Mouse (Mus musculus): ENCODE measurements at regions not wholly inside any gene's neighbourhood (a gene's known extent, or its start where the extent isn't known, plus 50 kb on each side); places are given as distances from the start of the nearest gene placed in this dataset.
A peak's percentile ranks its signal among the peaks of the same experiment; 100 is the strongest.

- Histone ChIP-seq H3K27ac (no peak overlapping the region), H3K4me3 (no peak overlapping the region), H3K9me3 (peaks cover 3% of the 10 kb centered on the region; the same call in 1 of the 2 replicates), H3K27me3 (ENCODE audit: insufficient read depth, poor library complexity, severe bottlenecking) (no peaks in the 10 kb centered on the region), H3K4me1 (peaks cover 7% of the 10 kb centered on the region; the same call in 1 of the 2 replicates), H3K36me3 (no peaks in the 10 kb centered on the region)
- no peak for DNase-seq (ENCODE audit: low spot score)
- 96% methylated on average over 2 of the region's 2 CpGs for WGBS
Observed at GRCm38 (mm10) chr4:152880368-152880767, 402.7 kb upstream of the Kcnab2 start.

GRCm38 (mm10) chr4:152878941-152879340 lies 401.3 kb upstream of the Kcnab2 start:
- 61% methylated on average over 14 of the region's 14 CpGs for WGBS
- no peaks in the 10 kb centered on the region for H3K36me3 ChIP-seq
- no peak overlapping the region for H3K27ac ChIP-seq
- no peak overlapping the region for H3K4me3 ChIP-seq
- peaks cover 3% of the 10 kb centered on the region; the same call in 1 of the 2 replicates for H3K9me3 ChIP-seq
- DNase-seq (ENCODE audit: low spot score): no peak
- peaks cover 7% of the 10 kb centered on the region; the same call in 1 of the 2 replicates for H3K4me1 ChIP-seq
- no peaks in the 10 kb centered on the region for H3K27me3 ChIP-seq (ENCODE audit: insufficient read depth, poor library complexity, severe bottlenecking)

- no peak overlapping the region for H3K4me3 ChIP-seq
- 82% methylated on average over 3 of the region's 3 CpGs for WGBS
- H3K36me3 ChIP-seq: no peaks in the 10 kb centered on the region
- H3K4me1 ChIP-seq: peaks cover 7% of the 10 kb centered on the region; the same call in 1 of the 2 replicates
- no peak for DNase-seq (ENCODE audit: low spot score)
- peaks cover 3% of the 10 kb centered on the region; the same call in 1 of the 2 replicates for H3K9me3 ChIP-seq
- H3K27ac ChIP-seq: no peak overlapping the region
- no peaks in the 10 kb centered on the region for H3K27me3 ChIP-seq (ENCODE audit: insufficient read depth, poor library complexity, severe bottlenecking)
Observed at GRCm38 (mm10) chr4:152878401-152878800, 400.7 kb upstream of the Kcnab2 start.

GRCm38 (mm10) chr4:152870046-152870445 lies 392.4 kb upstream of the Kcnab2 start:
- no peak overlapping the region for H3K27ac ChIP-seq
- DNase-seq (ENCODE audit: low spot score): peak; percentile 87
- H3K36me3 ChIP-seq: no peaks in the 10 kb centered on the region
- no peaks in the 10 kb centered on the region; the same call in 1 of the 2 replicates for H3K9me3 ChIP-seq
- no peaks in the 10 kb centered on the region for H3K27me3 ChIP-seq (ENCODE audit: insufficient read depth, poor library complexity, severe bottlenecking)
- no peak overlapping the region for H3K4me3 ChIP-seq
- 39% methylated on average over 5 of the region's 5 CpGs for WGBS
- H3K4me1 ChIP-seq: no peaks in the 10 kb centered on the region

DNA sequence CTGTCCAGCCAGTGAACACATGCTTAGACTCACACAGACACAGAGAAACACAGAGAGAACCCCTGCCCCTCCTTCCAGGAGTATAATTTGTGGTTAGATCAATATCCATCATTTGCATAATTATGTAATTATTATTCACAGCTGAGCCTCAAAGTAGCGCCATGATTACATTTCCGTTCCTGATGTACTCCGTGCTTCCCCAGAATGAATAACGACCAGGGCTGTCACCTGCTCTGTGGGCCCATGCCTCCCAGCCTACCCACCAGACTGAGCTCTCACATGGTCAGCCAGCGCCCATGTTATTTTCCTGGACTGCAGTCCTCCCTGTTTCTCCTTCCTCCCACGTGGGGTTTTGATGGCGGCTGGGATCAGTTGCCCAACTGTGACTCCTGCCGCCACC lies 388.2 kb upstream of the Kcnab2 start:
- H3K4me3 ChIP-seq: no peak overlapping the region
- H3K4me1 ChIP-seq: no peaks in the 10 kb centered on the region

GRCm38 (mm10) chr4:152862818-152863614 lies 385.3 kb upstream of the Kcnab2 start:
- no peak for DNase-seq (ENCODE audit: low spot score)
- no peak overlapping the region for H3K4me3 ChIP-seq
- no peaks in the 10 kb centered on the region for H3K4me1 ChIP-seq
- no peaks in the 10 kb centered on the region for H3K27me3 ChIP-seq (ENCODE audit: insufficient read depth, poor library complexity, severe bottlenecking)
- no peaks in the 10 kb centered on the region for H3K36me3 ChIP-seq
- H3K9me3 ChIP-seq: no peaks in the 10 kb centered on the region; the same call in 1 of the 2 replicates
- H3K27ac ChIP-seq: no peak overlapping the region
- WGBS: 60% methylated on average over 11 of the region's 11 CpGs

More for the DNA sequence above, 388.2 kb upstream of the Kcnab2 start:
- 86% methylated on average over 8 of the region's 8 CpGs for WGBS
- Histone ChIP-seq H3K27ac (no peak overlapping the region), H3K27me3 (ENCODE audit: insufficient read depth, poor library complexity, severe bottlenecking) (no peaks in the 10 kb centered on the region), H3K36me3 (no peaks in the 10 kb centered on the region), H3K9me3 (no peaks in the 10 kb centered on the region; the same call in 1 of the 2 replicates)
- DNase-seq (ENCODE audit: low spot score): no peak

DNA sequence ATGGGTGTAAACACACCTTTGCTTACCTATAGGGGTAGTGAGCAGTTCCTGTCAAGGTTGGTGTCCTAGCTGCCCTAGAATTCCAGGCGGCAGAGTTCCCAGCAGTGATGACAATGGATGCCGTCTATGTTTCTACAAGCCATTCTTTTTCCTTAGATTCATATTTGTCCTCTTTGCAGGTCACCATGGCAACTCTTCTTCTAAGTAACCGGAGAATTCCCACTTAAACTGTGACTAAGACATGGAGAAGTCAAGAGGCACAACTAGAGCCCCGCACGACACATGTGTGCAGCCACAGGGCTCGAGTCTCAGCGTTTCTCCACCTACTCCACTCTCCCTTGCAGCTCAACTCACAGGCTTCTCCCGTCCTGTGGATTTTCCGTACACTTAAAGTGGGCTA lies 381.5 kb upstream of the Kcnab2 start:
- Histone ChIP-seq H3K27ac (no peak overlapping the region), H3K27me3 (ENCODE audit: insufficient read depth, poor library complexity, severe bottlenecking) (no peaks in the 10 kb centered on the region), H3K9me3 (no peaks in the 10 kb centered on the region), H3K36me3 (no peaks in the 10 kb centered on the region), H3K4me3 (no peak overlapping the region), H3K4me1 (no peaks in the 10 kb centered on the region)
- 81% methylated on average over 9 of the region's 9 CpGs for WGBS
- DNase-seq (ENCODE audit: low spot score): no peak

DNA sequence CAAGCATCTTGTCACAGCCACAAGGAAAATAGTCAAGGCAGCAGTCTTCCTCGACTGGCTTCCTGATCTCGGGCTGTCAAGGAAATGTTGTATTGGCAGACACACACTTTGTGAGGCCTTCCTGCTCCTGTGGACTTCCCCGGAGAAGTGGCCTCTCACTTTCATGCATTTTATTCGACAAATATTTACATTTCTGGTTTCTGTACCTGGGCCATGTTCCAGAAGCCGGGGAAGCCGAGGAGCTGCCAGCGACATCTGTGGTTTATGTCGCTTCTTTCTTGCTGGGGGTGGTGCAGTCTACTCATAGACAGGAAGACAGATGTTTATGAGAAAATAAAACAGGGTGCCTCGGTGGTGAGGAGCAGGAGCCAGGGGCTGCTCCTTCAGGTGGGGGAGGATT lies 372.5 kb upstream of the Kcnab2 start:
- DNase-seq (ENCODE audit: low spot score): no peak
- no peaks in the 10 kb centered on the region for H3K36me3 ChIP-seq
- no peak overlapping the region for H3K27ac ChIP-seq
- H3K4me1 ChIP-seq: no peaks in the 10 kb centered on the region
- H3K4me3 ChIP-seq: no peak overlapping the region
- WGBS: 81% methylated on average over 9 of the region's 9 CpGs
- H3K27me3 ChIP-seq (ENCODE audit: insufficient read depth, poor library complexity, severe bottlenecking): no peaks in the 10 kb centered on the region
- no peaks in the 10 kb centered on the region for H3K9me3 ChIP-seq

- 72% methylated on average over 8 of the region's 8 CpGs for WGBS
- no peak overlapping the region for H3K27ac ChIP-seq
- no peaks in the 10 kb centered on the region for H3K27me3 ChIP-seq (ENCODE audit: insufficient read depth, poor library complexity, severe bottlenecking)
- H3K36me3 ChIP-seq: no peaks in the 10 kb centered on the region
- no peak for DNase-seq (ENCODE audit: low spot score)
- no peaks in the 10 kb centered on the region for H3K9me3 ChIP-seq
- H3K4me1 ChIP-seq: no peaks in the 10 kb centered on the region
- no peak overlapping the region for H3K4me3 ChIP-seq
Observed at GRCm38 (mm10) chr4:152836080-152836479, 358.4 kb upstream of the Kcnab2 start.

GRCm38 (mm10) chr4:152834421-152835110 lies 356.9 kb upstream of the Kcnab2 start:
- H3K4me3 ChIP-seq: no peak overlapping the region
- H3K4me1 ChIP-seq: no peaks in the 10 kb centered on the region
- 73% methylated on average over 11 of the region's 11 CpGs for WGBS
- H3K36me3 ChIP-seq: no peaks in the 10 kb centered on the region
- H3K27ac ChIP-seq: no peak overlapping the region
- DNase-seq (ENCODE audit: low spot score): no peak
- H3K27me3 ChIP-seq (ENCODE audit: insufficient read depth, poor library complexity, severe bottlenecking): no peaks in the 10 kb centered on the region
- H3K9me3 ChIP-seq: no peaks in the 10 kb centered on the region

- H3K36me3 ChIP-seq: no peaks in the 10 kb centered on the region
- no peaks in the 10 kb centered on the region for H3K9me3 ChIP-seq
- no peaks in the 10 kb centered on the region for H3K4me1 ChIP-seq
- no peak overlapping the region for H3K27ac ChIP-seq
- no peaks in the 10 kb centered on the region for H3K27me3 ChIP-seq (ENCODE audit: insufficient read depth, poor library complexity, severe bottlenecking)
- H3K4me3 ChIP-seq: no peak overlapping the region
- 71% methylated on average over 23 of the region's 23 CpGs for WGBS
- DNase-seq (ENCODE audit: low spot score): no peak
Observed at GRCm38 (mm10) chr4:152833411-152834310, 356.0 kb upstream of the Kcnab2 start.

GRCm38 (mm10) chr4:152832757-152833363 lies 355.2 kb upstream of the Kcnab2 start:
- Histone ChIP-seq H3K9me3 (peaks cover 6% of the 10 kb centered on the region), H3K4me3 (no peak overlapping the region), H3K27ac (no peak overlapping the region), H3K36me3 (no peaks in the 10 kb centered on the region), H3K4me1 (no peaks in the 10 kb centered on the region), H3K27me3 (ENCODE audit: insufficient read depth, poor library complexity, severe bottlenecking) (no peaks in the 10 kb centered on the region)
- DNase-seq (ENCODE audit: low spot score): no peak
- 87% methylated on average over 10 of the region's 10 CpGs for WGBS
